Mouse (Mus musculus) megakaryocyte, embryonic 14.5 days (primary cell): ENCODE measurements around the gene Amfr.

Source experiments
- FLI1 ChIP-seq: IDR thresholded peaks from 2 replicates; pipeline ENCODE4 v1.6.1; 2012; ENCODE audit warnings: low read length, inconsistent platforms, mixed read lengths
- GATA1 ChIP-seq: IDR thresholded peaks from 3 replicates; pipeline ENCODE4 v1.6.1; 2012; ENCODE audit warnings: mixed read lengths, low read length, inconsistent platforms, borderline replicate concordance

DNA sequence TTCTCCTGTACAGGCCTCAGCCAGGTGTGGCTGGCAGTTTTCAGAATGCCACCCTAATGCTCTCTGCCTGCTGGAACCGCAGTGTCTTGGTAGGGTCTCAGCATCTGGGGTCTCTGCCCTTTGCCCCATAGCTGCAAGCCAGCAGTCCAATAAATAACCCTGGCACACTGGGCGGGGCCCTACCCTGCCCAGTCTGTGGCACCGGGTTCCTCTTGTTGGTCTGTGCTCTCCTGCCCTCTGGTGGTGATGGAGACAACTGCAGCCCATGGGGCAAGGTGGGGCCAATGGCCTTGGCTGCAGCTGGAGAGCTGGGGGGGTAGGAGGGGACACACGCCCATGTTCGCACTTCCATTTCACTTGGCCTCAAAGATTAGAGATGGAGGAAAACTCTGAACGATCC, 79.8 kb downstream of the Amfr start:
- TF ChIP-seq GATA1 = no peak
- no peak for TF ChIP-seq FLI1
